Mouse (Mus musculus) megakaryocyte, embryonic 14.5 days (primary cell): ENCODE measurements around the gene Clec4f.

Source experiments
- FLI1 ChIP-seq: IDR thresholded peaks from 2 replicates; pipeline ENCODE4 v1.6.1; 2012; ENCODE audit warnings: low read length, inconsistent platforms, mixed read lengths
- GATA1 ChIP-seq: IDR thresholded peaks from 3 replicates; pipeline ENCODE4 v1.6.1; 2012; ENCODE audit warnings: mixed read lengths, low read length, inconsistent platforms, borderline replicate concordance

- TF ChIP-seq GATA1 = no peak
- no peak for TF ChIP-seq FLI1
Measured at GRCm38 (mm10) chr6:83597988-83598387, 58.0 kb downstream of the Clec4f start.
